Mouse (Mus musculus): ENCODE measurements at regions not wholly inside any gene's neighbourhood (a gene's known extent, or its start where the extent isn't known, plus 50 kb on each side); places are given as distances from the start of the nearest gene placed in this dataset.

DNA sequence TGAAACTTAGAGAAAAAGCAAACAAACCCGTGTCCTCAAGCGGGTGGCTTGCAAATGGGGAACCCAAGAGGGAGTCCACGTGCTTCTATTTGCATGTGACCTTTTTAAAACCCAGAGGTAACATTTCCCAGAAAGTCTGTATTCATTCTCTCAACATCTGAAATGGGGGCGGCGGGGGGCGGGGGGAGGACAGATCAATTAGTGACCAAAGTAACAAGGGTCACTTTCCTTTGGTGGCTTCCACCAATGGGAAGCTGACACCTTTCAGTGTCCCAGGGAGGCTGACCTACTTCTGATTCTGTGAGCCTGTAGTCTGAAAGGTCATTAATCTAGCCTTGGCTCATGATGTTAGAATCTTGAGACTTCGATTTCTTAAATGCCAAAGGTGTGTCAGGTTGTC is 236.0 kb downstream of the Gm11011 start:
- no peak for DNase-seq (ENCODE audit: low read depth)

DNA sequence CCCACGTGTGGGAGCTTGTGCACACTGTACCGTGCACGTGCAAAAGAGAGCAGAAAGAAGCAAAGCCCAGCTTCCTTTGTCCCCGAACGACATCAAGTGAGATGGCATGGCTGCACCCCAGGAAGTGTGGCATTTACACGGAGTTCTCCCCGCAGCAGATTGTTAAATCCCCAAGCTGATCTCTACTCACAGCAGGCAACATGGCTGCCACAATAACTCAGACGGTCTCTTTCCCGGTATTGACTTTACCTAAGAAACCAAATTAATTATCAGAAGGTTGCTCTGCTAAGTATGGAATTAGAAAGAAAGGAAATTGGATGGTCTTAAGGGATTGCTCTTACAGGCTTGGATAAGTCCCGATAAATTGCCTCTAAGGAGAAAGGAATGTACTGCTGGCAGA is 241.4 kb downstream of the Gm11011 start:
- DNase-seq (ENCODE audit: low read depth), result no peak

DNA sequence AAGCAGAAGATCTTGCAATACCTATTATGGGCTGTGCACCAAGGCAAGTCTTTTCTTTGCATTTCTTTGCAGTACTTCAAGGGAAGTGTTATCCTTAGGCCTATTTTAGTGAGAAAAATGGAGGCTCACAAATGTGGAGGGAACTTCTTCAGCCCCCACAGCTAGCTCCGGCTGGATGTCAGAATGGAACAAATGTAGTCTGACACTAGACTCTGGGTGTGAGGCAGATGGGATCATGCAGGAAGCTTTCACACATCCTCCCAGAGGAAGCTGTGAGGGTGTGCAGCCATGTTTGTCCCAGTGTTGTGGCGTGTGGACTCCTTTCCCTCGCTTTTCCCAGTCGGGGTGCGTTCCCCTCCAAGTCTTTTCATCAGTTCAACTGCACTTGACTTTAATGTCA is 268.0 kb downstream of the Gm11011 start:
- DNase-seq (ENCODE audit: low read depth), result no peak

DNA sequence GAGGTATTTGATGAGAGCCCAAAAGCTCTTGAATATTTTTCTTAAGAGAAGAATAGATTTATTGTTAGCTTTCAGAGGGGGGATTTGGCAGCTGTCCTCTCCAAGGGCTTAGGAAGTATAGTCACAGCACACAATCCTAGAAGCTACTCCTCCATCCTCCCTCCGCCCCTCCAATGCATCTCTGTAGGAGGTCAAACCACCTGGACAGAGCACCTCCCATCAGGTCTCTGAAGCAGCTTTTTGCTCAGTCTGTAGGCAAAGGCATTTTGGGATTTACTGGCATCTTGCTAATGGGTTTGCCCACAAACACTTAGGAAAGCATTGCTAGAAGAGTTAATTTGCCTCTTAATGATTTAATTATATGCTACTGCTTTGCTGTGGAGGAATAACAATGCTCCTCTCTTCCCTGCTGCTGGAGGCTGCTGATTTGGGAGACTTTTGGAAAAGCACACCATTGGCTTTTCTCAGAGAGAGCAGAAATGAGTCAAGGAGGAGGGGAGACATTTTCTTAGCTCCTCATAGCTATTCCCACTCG is 273.1 kb downstream of the Gm11011 start:
- no peak for DNase-seq (ENCODE audit: low read depth)

DNA sequence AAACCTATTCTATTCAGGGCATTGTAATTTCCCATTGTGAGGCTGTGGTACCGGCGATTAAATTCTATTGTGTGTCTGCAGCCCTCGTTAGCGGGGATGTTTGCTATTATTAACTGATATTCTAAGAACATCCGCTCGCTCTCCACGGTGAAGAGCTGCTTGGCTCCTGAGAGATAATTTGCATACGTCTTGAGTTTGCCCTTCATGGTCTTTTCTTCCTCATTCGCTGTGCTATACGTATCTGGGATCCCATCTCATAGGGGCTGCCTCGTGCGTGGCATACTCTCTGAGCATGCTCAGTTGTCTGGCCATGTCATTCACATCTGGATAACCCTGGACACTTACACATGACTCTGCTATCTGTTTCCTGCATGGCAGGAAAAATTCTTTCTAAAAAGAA is 275.7 kb downstream of the Gm11011 start:
- DNase-seq (ENCODE audit: low read depth), result no peak

DNA sequence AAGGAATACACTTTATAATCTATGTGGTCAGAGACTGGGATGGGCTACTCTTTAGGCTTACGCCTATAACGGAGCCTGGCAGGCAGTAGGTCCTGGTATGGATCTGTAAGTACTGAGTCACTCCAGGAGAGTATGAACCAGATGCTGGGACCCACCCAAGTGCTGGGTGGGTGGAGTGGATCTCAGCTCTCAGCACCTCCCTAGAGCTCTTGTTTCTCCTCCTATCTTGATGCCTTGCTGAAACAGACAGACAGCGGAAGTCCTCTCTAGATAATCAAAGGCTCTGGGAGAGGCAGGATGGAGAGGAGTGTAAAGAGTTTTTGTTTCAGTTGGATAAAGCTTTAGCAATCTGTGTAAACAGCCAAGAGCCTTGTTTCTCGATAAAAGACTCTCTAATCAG is 276.2 kb downstream of the Gm11011 start:
- no peak for DNase-seq (ENCODE audit: low read depth)

DNA sequence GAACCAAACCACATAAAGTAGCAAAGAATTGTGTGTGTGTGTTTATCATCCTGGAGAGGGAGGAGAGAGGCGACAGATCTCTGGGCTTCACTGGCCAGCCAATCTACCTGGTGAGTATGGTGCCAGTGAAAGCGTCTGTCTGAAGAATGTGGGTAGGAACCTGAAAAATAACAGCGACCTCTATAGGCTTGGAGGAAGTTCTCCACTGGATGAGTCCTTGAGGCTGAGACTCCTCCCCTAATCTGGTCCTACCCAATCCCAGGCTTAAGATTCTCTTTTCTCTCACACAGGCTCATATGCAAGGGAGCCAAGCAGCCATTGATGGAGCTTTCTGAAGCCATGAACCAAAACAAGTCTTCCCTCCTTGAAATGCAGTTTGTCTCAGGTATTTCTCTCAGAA is 283.2 kb downstream of the Gm11011 start:
- DNase-seq (ENCODE audit: low read depth), result no peak

DNA sequence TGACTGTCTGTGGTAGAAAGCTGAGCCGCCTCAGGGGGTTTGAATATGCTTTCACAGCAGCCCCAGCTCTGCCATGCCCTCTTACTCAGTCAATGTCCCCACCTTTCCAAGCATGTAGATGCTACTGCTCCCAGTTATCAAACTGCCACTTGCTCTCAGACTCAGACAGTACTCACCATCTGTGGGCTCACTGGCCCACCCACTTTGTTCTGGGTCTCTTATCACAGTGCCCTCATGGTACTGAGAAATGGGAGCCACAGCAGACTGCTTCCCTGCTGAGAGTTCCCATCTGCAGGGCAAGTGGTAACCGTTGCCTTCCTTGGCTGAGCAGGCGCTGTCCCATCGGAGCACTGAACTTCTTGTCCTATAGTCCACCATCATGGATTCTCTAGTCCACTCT is 286.6 kb downstream of the Gm11011 start:
- DNase-seq (ENCODE audit: low read depth), result no peak

DNA sequence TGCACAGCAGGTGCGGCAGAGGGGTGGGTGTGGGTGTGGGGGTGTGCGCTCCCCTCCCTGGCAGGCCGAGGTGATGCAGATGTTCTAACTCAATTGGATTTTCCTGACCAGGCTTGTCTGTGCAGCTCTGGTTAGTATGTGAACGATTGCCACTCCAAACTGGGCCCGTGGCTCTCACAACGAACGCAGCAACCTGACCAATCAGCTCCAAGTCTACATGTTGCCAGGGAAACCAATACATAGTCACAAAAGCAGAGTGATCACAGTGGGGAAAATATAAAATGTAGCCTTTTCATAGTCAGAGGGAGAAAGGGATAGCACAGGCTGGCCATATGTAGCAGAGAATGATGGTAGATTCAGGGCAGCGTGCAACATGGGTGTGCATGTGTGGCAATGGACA is 287.1 kb downstream of the Gm11011 start:
- no peak for DNase-seq (ENCODE audit: low read depth)

DNA sequence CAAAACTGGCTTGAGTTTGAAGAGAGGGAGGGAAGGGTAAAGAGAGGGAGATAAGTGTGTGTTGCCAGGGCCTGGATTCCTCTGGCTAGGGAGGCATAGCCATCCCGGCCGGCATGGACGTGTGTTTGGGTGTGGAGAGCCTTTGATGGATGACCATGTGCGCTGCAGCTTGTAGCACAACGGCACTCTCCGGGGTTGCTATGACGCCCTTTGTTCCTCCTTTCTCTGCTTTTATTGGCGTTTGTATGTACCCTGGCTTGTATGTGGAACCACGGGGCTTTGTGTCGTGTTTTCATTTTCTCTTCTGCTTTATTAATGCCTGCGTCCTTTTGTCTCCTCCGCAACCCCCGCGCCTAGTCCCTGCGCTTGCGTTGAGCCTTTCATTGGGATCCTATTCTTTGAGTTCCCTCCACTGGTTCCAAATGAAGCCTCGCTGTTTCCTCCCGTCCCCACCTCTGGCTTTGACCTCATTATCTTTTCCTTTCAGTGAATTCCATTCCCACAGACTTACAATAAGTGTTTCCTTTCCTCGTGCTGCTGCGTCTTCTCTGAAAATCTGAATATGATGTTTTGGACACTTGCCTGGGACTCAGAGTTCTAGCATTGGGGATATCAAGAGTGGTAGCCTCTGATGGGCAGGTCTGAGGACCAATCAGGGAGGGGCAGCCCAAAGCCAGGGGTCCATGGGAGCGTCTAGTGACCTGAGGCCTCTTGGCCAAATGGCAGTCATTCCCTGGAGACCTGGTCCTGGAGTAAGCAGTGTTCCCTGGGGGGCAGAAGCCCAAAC is 289.5 kb downstream of the Gm11011 start:
- no peak for DNase-seq (ENCODE audit: low read depth)

DNA sequence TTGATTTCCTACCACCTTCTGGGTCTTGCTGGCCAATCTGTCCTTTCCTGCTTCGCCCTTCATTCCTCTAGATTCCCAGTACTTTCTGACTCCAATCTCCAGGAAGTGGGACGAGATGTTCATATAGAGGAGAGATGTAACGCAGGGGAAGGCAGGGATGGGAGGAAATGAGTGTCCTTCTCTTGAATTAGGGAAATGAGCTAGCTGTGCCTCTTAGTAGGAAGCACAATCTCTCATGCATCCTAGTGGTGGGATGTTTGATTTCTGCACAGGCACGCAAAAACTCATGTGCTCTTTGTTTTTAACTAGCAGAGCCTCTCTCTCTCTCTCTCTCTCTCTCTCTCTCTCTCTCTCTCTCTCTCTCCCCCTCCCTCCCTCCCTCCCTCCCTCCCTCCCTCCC is 290.3 kb downstream of the Gm11011 start:
- no peak for DNase-seq (ENCODE audit: low read depth)

DNA sequence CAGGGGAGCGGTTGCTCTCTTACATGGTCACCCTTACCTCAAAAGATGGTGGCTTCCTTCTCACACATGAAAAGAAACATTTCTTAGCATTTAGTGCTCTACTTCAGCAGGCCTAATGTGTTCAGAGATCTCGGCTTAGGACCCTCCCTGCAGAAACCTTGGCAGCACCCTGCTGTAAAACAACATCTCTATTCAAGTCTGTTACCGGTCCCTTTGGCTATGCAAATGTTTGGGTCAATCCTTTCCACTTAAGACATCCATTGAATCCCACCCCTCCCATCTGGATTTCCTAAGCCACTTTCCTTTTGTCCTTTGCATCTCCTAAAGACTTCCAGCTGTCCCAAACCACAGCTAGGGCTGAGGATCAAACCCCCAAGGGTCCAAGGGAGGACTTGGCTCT is 294.2 kb downstream of the Gm11011 start:
- no peak for DNase-seq (ENCODE audit: low read depth)

DNA sequence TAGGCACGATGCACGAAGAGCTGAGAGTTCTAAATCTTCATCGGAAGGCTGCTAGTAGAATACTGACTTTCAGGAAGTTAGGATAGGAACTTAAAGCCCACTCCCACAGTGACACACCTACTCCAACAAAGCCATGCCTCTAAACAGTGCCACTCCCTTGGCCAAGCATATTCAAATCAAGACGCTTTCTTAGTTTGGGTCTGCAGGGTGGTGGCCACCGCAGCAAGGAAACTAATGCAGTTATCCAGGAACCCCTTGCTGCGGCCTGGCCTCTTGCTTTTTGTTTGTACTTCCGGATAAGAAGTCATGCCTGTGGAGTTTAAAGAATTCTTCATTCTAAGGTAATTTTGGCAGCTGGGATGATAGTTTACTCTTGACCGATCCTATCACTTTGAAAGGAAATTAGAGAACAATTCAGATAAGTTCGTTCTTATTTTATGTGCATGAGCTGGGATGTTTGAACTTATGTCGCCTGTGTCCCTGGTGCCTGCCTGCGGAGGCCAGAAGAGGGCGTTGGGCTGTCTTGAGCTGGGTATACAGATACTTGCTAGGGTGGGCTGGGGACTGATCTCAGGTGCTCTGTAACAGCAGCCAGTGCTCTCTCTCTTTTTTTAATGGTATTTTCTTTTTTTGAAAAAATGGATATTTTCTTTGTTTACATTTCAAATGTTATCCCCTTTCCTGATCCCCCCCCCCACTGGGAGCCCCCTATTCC is 298.5 kb downstream of the Gm11011 start:
- no peak for DNase-seq (ENCODE audit: low read depth)

DNA sequence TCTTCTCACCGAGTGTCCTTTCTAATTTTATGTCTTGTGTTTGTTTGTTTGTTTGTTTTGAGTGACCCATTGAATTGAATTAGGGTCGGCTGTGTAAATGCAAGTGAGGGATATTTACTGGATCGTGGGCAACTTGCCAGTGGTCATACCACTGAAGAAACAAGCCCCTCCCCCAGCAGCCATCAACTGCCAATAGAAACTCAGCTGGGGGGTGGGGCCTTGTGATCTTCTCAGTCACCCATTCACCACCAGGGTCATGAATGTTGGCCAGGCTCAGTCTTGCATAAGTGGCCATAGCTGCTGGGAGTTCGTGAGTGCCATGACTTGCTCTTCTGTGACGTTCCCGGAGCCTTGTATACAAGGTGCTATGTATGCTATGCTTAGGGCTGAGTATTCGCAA is 300.8 kb downstream of the Gm11011 start:
- DNase-seq (ENCODE audit: low read depth), result no peak

DNA sequence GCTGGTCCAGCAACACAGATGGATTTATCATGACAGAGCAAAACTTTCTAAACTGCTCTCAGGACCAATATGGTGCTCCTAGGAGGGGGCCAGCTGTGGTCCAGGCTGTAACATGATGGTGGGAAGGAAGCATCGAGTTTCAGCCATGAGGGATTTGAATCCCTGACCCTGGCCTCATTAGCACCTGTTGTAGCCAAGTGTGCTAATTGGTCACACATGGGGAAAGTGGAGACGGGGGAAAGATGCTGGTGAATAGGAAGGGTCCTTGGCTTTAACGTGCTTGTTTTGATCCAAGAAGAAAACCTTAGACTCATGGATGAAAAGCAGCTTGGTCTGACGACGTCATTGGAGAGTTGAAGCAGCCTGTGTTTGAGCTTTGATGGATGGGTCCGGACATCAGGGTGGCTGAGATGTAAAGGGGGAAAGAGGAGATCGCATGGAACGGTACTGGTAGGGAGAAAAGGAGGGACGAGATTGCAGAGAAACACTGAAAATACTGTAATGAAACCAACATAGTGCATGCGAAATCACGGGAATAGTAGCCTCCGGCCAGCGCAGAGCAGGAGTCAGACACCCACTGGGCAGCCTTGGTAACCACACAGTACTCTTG is 304.9 kb downstream of the Gm11011 start:
- DNase-seq (ENCODE audit: low read depth), result no peak

DNA sequence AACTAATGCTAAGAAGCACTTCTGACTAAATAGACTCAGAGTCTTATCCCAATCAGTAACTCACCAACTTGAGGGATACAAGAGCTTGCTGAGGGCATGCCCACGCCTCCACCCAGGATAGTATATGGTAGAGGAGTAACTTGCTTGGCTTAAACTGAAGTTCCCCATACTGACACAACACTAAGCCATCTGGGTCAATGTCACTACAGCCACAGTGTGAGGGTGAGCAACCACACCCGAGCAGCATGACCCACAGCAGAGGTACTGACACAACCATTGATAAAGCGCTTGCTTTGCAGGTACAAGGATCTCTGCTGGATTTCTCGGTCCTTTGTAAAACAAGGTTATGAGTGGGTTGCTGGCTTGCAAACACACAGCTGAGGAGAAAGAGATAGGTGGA is 312.2 kb downstream of the Gm11011 start:
- DNase-seq (ENCODE audit: low read depth), result no peak

DNA sequence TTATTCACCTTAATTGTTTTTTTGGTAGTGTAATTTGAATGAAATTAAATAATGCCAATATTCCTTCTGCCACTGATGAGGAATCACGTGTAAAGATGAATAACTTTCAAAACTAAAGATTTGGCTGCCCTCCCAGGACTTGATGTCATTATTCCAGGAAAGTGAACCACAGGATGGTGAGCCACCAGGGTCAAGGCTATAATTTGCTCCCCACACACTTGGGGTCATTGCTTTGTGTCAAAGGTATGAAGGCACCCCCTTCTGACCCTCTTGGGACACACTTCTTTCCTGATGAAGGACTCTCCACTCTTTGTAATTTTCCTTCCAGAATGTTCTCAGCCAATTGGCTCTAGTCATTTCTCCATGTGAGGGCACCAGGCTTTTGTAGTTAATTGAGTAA is 313.4 kb downstream of the Gm11011 start:
- no peak for DNase-seq (ENCODE audit: low read depth)

DNA sequence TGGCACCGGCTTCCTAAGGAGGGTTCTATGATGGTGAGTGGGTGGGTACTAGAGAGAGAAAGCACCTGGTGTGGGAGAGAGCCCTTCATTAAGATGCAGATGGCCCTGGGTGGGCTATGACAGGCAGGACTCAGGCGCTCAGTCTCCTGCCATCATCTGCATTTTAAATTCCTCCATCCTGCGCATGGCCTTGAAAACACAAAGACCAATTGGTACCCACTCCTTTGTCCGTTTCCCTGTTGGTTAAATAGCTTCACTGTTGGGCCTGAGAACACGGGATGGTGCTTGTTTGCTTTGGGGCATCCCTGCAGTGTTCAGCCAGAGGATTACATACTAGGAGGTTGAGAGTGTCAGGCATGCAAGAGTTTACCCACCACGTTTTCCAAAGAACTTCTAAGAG is 314.9 kb downstream of the Gm11011 start:
- DNase-seq (ENCODE audit: low read depth), result no peak

DNA sequence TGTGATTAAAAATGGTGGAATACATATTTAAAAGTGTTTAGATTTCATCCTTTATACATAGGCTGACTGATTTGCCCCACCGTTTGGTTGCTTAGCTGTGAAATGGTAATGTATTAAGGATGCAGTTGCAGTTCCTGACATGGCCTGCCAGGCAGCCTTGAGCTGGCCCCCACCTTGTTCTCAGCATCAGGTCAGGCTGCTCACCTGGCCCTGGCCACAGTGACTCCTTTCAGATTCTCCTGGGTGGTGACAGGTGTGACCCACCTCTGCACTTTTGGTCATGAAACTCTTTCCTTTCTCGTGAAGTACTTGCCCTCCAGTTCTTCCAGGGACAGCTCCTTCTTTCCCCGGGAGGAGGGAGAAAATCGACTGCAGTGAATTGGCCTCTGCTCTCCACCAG is 315.5 kb downstream of the Gm11011 start:
- no peak for DNase-seq (ENCODE audit: low read depth)

DNA sequence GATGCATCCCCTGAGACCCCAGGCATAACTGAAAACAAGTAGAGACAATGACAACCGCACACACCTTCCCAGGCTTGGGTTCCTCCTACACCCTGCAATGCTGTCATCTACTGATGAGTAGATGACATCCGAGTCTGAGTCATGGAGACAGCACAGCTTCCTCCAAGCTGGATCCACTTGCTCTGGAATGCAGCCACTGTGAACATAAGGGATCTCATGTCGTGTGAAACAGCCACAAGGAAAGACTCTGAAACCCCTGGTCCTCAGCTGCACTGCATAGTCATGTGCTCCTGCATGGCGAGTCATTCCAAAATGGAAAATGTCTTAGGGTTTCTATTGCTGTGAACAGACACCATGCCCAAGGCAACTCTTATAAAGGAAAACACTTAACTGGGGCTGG is 305.2 kb upstream of the Zfp64 start:
- DNase-seq (ENCODE audit: low read depth), result no peak

DNA sequence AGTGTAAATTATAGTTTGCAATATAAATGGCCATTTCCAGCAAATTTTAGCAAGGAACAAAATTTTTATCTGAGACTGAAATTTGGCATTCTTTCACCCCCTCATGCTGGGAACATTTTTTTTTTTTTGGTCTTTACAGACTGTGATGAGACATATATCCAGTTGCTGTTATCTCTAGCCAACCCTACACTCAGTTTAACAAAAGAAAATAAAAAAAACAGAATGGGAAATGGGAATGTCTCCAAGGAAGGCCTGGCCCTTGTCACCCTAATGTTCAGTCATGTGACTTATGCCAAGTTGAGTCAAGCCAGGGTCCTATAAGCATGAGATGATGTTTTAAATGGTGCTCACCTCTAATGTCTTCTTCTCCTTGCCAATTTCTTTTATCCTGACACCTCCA is 289.2 kb upstream of the Zfp64 start:
- DNase-seq (ENCODE audit: low read depth), result no peak

DNA sequence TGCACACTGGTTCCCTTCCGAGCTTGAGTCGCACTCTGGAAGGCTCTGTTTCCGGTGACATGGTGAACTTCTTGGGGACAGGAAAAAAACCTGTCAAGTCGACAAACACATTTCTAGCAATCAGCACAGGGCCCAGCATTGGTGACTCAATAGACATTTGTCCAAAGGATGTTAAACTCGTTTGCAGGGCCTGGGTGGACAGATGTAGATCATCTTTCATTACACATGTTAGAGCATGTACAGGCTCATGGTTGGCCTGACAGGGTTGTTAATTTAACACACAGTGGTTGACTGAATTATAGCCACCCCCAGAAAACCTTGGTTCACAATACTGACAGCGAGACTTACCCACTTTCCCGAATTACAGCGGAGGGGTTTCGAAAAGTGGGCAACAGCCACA is 288.6 kb upstream of the Zfp64 start:
- DNase-seq (ENCODE audit: low read depth), result no peak

DNA sequence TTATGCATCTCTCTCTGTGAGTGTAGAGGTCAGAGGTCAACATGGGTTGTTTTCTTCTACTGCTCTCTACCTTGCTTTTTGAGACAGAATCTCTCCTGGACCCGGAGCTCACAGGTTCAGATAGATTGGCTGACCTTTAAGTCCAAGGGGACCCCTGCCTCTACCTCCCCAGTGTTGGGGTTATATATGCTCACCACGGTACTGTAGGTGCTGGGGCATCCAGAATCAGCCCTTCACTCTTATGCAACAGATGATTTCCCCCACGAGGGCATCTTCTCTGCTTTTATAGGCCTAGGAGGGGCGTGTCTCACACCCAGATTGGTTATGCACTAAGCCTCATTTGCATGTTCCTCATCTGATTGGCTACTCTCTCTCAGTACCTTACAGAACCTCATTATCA is 282.5 kb upstream of the Zfp64 start:
- DNase-seq (ENCODE audit: low read depth), result no peak
